8 mouse cellular contexts compared by ENCODE assay signal in the genomic region with DNA sequence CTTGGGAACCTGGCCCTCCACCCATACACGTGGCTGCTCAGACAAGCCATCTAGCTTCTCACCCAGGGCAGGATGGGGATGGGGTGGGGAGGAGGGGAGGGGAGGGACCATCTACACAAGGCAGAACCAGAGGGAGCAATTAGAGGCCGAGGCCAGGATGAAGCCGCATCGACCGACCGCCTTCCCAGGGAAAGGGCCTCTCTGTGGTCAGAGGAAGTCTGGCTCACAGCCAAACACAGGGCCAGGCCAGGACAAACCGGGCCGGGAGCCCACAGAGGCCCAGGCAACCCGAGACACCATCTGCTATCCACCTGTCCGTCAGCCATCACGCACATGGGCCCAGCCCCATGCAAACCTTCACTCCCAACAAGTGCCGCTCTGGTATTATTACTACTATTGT. TPM values are rescaled to one million over a fixed set of nuclear protein-coding genes. Genes with fewer than 3 reads are reported as not detected.
DNase-seq lines count a peak whose midpoint lies in the region; ATAC-seq and TF ChIP-seq lines count a peak whose summit lies in the region.

No protein-coding gene starts in this region.

- H3K27ac ChIP-seq in hindbrain, embryonic 16.5 days (ENCODE audit: low read depth, low read length), result peak overlapping the region; percentile 90
- H3K27ac ChIP-seq in liver, embryonic 12.5 days, result no peak overlapping the region; the same call in 1 of the 2 replicates
- H3K27ac ChIP-seq in neural tube, embryonic 15.5 days (replicated peaks), result peak overlapping the region; percentile 89

- no peaks in the 10 kb centered on the region for H3K27me3 ChIP-seq in hindbrain, embryonic 16.5 days (replicated peaks; ENCODE audit: control insufficient read depth, insufficient read depth, low read length)
- H3K27me3 ChIP-seq in liver, embryonic 12.5 days (replicated peaks), result no peaks in the 10 kb centered on the region
- H3K27me3 ChIP-seq in neural tube, embryonic 15.5 days (replicated peaks), result no peaks in the 10 kb centered on the region

- peak; percentile 80 to 88 for DNase-seq in lung, adult 18-20 months
- DNase-seq in lung, adult 2 months, result no peak
- DNase-seq in cerebellum, postnatal 25 days, result peak; percentile 98 to 99
- peak; percentile 92 for DNase-seq in gastrocnemius, postnatal 14 days
- DNase-seq in spleen, postnatal 36 days (ENCODE audit: low spot score in 2 of 2), result no peak

- peaks cover 31% of the 10 kb centered on the region for H3K4me1 ChIP-seq in lung, adult 2 months (ENCODE audit: control insufficient read depth, insufficient read depth, low read length)
- peaks cover 85% of the 10 kb centered on the region for H3K4me1 ChIP-seq in hindbrain, embryonic 16.5 days (ENCODE audit: control insufficient read depth, insufficient read depth, low read depth, low read length)
- peaks cover 75% of the 10 kb centered on the region for H3K4me1 ChIP-seq in liver, embryonic 12.5 days
- peaks cover 92% of the 10 kb centered on the region for H3K4me1 ChIP-seq in neural tube, embryonic 15.5 days

- H3K4me3 ChIP-seq in lung, adult 2 months (replicated peaks; ENCODE audit: extremely low read depth, low read depth, low read length), result no peak overlapping the region
- no peak overlapping the region for H3K4me3 ChIP-seq in hindbrain, embryonic 16.5 days (ENCODE audit: low read length)
- no peak overlapping the region for H3K4me3 ChIP-seq in liver, embryonic 12.5 days
- H3K4me3 ChIP-seq in neural tube, embryonic 15.5 days (replicated peaks), result no peak overlapping the region

- peak; percentile 71 for ATAC-seq in hindbrain, embryonic 16.5 days
- ATAC-seq in liver, embryonic 12.5 days, result peak; percentile 27; the same call in 1 of the 2 replicates
- ATAC-seq in neural tube, embryonic 15.5 days (ENCODE audit: low FRiP score), result peak; percentile 23

- TF ChIP-seq POLR2A in lung, adult 2 months (IDR thresholded peaks at IDR 0.05; ENCODE audit: borderline replicate concordance, extremely low read depth, low read depth, low read length), result no peak

- TF ChIP-seq CTCF in lung, adult 2 months (IDR thresholded peaks at IDR 0.05; ENCODE audit: insufficient read depth, low read length), result no peak

- H3K4me2 ChIP-seq in hindbrain, embryonic 16.5 days (ENCODE audit: low read length), result peak overlapping the region; percentile 41
- H3K4me2 ChIP-seq in liver, embryonic 12.5 days, result peak overlapping the region; percentile 58
- H3K4me2 ChIP-seq in neural tube, embryonic 15.5 days, result peak overlapping the region; percentile 45

- peak overlapping the region; percentile 44 for H3K9ac ChIP-seq in hindbrain, embryonic 16.5 days (ENCODE audit: low read depth, low read length)
- no peak overlapping the region for H3K9ac ChIP-seq in liver, embryonic 12.5 days
- 0 out of 2 replicates have a peak overlapping the region, but pooled peaks have one; percentile 32 for H3K9ac ChIP-seq in neural tube, embryonic 15.5 days (replicated peaks)

- no peaks in the 10 kb centered on the region for H3K9me3 ChIP-seq in hindbrain, embryonic 16.5 days (ENCODE audit: control insufficient read depth, low read length)
- H3K9me3 ChIP-seq in liver, embryonic 12.5 days (replicated peaks), result no peaks in the 10 kb centered on the region
- H3K9me3 ChIP-seq in neural tube, embryonic 15.5 days (replicated peaks), result no peaks in the 10 kb centered on the region

- intact Hi-C loops in gastrocnemius, postnatal 14 days (cut with DNase I; ENCODE audit: low total_unique reads), result no loop called here

- no peaks in the 10 kb centered on the region for H3K36me3 ChIP-seq in hindbrain, embryonic 16.5 days (ENCODE audit: control insufficient read depth, insufficient read depth, low read length)
- H3K36me3 ChIP-seq in liver, embryonic 12.5 days, result no peaks in the 10 kb centered on the region
- no peaks in the 10 kb centered on the region for H3K36me3 ChIP-seq in neural tube, embryonic 15.5 days

- WGBS in lung, adult 2 months, result 10% methylated on average over 12 of the region's 12 CpGs
- 8% methylated on average over 12 of the region's 12 CpGs for WGBS in hindbrain, embryonic 16.5 days
- WGBS in liver, embryonic 12.5 days (ENCODE audit: insufficient replicate concordance), result 31% methylated on average over 12 of the region's 12 CpGs
- WGBS in neural tube, embryonic 15.5 days, result 5% methylated on average over 12 of the region's 12 CpGs

RNA-seq across cellular contexts. Expression of gene Ncor2, which starts 19.7 kb away (rescaled TPM):
- 65.5 and 78.9 TPM in 2 replicates for polyA plus RNA-seq in lung, adult 2 months (2012; rRNA removed)
- total RNA-seq in gastrocnemius, postnatal 14 days (2021), result 10 to 100 TPM; 85.9 to 97.7 TPM
- polyA plus RNA-seq in hindbrain, embryonic 16.5 days (2015; fragmentation: Nextera tagmentation; extraction: Ambion mirVana), result 23.3 and 26.2 TPM in 2 replicates
- polyA plus RNA-seq in liver, embryonic 12.5 days (2016; fragmentation: Nextera tagmentation; extraction: Ambion mirVana), result 9.7 and 10.0 TPM in 2 replicates
- polyA plus RNA-seq in neural tube, embryonic 15.5 days (2015; fragmentation: Nextera tagmentation; extraction: Ambion mirVana), result 24.2 and 28.5 TPM in 2 replicates

Comparison
In these comparisons a context has a peak if more than half of its experiments do, and no peak if none do; other contexts are left out.
1. DNase-seq: peak in lung, adult 18-20 months (2 of 2), cerebellum, postnatal 25 days (2 of 2) and gastrocnemius, postnatal 14 days (single experiment); none in lung, adult 2 months (single experiment) and spleen, postnatal 36 days (0 of 2).
2. Peak in every context shown above with its lines, with median percentiles within 50 percentile points of each other: ATAC-seq and H3K4me2 ChIP-seq.